Mouse (Mus musculus): Measurements from ENCODE around the gene Ccl28.
"Not testable (repeated sequence)": the region's sequence is repeated elsewhere in the genome, so short reads cannot be mapped to it uniquely, and the experiment has no call there.

The Ccl28 gene

GRCm38 (mm10) chr13:119648891-119649698 is 25.5 kb downstream of the Ccl28 start:
- DNase-seq (ENCODE audit: low spot score), result no peak

GRCm38 (mm10) chr13:119649699-119650046 is 26.1 kb downstream of the Ccl28 start:
- DNase-seq (ENCODE audit: low spot score), result no peak

DNA sequence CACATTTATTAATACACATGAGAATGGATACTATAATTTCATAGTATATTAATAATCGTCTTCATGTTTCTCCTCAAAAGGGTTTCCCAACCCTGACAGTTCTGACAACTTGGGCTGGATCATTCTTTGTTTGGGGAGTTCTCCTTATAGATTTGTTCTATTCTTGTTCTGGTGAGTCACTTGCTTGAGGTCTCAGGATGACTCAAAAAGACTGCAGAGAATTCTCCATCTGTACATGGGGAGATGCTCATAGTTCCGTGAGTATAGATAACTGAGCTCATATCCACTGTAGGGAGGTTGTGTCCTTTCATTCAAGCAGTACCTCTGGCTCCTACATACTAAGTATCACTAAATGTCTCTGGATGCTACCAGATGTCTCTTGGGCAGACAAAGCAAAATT is 31.1 kb downstream of the Ccl28 start:
- no peak for DNase-seq (ENCODE audit: low spot score)

- DNase-seq (ENCODE audit: low spot score), result no peak
These were observed 32.6 kb downstream of the Ccl28 start for GRCm38 (mm10) chr13:119656246-119656645.

- no peak for DNase-seq (ENCODE audit: low spot score)
These were observed 33.3 kb downstream of the Ccl28 start for GRCm38 (mm10) chr13:119656846-119657416.

- DNase-seq (ENCODE audit: low spot score), result not testable (repeated sequence)
These were observed 37.8 kb downstream of the Ccl28 start for GRCm38 (mm10) chr13:119661420-119661819.

- no peak for DNase-seq (ENCODE audit: low spot score)
These were observed 55.2 kb downstream of the Ccl28 start for GRCm38 (mm10) chr13:119678794-119679193.

- DNase-seq (ENCODE audit: low spot score), result no peak
These were observed 56.1 kb downstream of the Ccl28 start for GRCm38 (mm10) chr13:119679721-119680120.

DNA sequence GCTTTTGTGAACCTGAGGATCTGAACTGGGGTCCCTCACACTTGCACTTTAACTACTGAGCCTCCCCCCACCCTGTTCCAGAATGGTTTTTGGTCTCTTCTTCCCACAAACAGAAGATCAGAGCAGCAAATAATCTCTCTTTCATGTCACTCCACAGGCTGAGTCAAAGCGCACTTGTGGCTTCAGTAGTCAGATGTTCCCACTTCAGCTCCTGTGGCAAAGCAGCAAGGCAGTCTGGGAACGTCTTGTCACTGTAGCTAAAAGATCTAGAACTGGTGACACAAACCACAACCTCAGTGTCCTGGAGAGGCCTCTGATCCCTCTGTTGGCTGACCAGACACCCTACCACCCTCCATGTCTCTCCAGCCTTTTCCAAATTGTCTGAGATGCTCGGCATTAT is 57.5 kb downstream of the Ccl28 start:
- DNase-seq (ENCODE audit: low spot score), result no peak

DNA sequence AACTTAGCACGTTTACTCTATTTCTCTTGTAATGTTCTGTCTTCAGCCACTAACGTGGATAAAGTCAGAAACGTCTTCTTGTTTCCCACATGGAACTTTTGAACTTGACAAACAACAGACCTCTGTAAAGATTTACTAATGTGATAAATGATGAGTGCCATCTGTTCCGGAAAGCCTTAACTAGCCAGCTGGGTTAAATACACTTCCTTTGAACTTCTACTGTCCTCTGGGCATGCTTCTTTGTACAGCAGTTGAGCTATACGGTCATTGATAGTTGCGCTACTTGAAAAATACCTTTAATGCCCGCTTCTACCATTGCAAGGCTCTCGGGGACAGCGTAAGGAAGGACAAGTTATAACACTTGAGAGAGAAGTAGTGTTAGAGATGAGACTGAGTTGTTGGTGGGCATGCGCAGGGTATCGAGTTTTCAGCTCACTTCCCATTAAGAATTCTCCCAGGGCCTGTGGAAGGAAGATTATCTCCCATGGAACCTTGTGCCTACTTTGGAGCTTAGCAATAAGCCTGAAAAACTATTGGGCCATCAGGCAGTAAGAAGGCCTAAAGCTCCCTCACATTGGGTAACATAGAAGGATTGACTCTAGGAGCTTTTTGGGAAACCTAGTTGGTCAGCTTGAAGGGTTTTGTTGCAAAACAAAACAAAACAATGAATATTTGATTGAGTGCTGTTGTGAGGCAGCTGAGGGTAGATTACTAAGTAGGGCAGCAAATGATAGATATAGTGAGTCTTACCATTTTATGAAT is 61.0 kb downstream of the Ccl28 start:
- DNase-seq (ENCODE audit: low spot score), result no peak

DNA sequence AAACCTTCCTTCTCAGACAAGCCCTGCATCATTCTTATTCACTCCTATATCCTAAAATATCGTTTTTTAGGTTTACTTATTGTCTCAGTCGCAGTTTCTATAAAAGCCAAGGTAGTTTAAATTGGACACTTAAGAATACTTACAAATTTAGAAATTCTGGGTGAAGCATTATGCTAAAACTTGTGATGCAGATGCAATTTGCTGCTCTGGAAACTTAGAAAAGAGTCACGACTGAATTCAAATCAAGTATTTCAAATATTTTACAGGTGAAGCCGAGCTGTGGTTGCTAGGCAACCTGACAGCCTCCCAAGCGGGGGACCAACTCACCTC is 66.1 kb downstream of the Ccl28 start:
- no peak for DNase-seq (ENCODE audit: low spot score)

DNA sequence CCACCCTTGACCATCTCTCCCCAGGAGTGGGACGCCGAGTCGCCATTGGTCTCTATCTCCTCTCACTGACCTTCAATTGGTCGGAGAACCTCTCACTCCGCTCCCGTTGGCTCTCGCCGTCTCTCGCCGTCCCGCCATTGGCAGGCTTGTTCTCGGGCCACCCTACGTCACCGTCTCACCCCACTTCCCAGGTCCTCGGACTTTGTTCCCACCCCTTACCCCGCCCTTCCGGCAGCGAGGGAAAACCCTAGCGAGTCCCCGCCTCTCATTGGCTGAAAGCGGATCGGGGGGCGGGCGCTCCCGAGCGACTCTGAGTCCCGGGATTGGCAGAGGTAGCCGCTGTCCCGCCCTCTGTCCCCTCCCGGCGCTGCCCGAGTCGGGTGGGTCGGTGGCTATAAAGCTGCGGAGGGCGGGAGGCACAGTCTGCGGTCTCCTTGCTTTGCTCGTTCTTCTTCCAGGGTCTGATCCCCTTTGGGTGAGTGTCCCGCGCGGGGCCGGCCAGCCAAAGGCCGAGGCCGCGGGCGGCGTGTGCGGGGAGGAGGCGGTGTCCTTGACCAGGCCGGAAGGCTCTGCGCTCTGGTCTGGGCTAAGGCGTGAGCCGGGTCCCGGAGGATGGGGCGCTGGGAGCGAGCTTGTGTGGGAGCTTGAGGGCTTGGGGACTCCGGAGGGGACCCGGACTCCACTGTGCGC is 66.6 kb downstream of the Ccl28 start, which contains the start of gene Hmgcs1:
TSS of gene Hmgcs1 (plus strand) at position 341 of the 690 bp plus-strand sequence.
- DNase-seq (ENCODE audit: low spot score), result peak; percentile 94

DNA sequence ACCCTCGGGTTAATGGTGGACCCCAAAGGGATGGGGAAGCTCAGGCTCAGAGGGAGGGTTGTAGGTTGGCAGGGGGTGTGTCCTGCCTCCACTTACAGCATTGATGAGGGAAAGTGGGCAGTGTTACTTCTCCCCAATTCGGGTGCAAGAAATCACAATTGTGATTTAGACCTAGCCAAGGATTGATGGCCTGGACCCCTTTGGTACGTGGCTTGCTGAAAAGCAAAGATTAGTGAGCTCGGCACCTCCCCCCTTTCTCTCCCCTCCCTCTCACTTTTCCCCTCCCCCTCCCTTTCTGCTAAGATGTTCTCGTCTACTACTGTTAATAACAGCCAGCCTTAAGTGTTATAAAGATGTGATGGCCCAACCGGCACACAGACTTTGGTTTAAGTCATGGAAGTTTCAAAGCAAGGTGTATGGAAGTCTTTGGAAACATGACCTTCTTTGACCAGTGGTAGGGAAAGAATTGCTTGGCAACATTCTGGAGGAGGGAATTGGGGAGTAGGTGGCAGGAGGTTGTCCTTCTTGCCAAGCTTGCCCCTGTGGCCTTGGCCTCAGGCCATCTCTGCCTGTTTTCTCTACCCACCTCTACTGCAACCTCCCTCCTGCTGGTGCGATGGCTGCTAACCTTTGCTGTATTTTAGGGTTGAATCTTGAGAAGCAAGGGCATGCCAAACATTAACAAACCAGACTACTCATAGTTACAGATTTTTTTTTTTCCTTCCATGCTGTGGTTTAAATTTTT is 67.4 kb downstream of the Ccl28 start:
- DNase-seq (ENCODE audit: low spot score), result no peak

GRCm38 (mm10) chr13:119691958-119692357 is 68.3 kb downstream of the Ccl28 start:
- not testable (repeated sequence) for DNase-seq (ENCODE audit: low spot score)

DNA sequence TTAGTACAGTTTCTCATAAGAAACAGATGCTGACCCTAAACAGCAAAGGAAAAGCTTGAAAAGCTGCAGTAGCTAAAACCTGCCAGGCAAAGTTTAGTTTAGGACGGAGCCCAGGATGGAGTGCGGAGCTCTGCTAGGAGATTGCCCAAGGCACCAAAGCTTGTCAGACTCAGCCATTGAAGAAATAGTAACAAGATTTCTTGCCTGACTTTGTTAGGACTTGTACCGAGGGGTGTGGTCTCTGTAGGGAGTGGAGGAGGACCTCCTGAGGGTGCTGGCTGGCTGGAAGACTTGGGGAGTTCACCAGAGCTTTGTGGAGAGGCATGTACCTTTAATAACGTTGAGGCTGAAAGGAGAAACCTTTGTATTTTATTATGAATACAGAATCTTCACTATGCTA is 72.1 kb downstream of the Ccl28 start:
- no peak for DNase-seq (ENCODE audit: low spot score)

- no peak for DNase-seq (ENCODE audit: low spot score)
These were observed 72.9 kb downstream of the Ccl28 start for GRCm38 (mm10) chr13:119696496-119696895.

DNA sequence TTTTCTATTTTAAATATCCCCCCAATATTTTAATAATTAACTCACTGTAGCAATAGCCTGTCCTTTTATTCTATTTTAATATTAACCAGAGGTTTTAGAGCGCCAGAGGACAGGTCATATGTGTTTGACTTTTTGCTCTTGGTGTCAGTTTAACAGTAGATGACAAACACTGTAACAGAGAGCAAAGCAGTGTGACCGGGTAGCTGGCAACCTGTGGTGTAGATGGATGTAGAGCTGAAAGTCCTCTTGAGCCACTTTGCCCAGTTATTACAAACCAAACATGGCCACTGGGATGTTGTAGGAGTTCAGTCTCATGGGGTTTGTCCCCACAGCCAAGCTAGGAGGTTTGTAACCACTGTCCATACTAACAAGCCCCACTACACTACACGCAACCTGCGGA is 74.8 kb downstream of the Ccl28 start:
- DNase-seq (ENCODE audit: low spot score), result no peak
